Mouse (Mus musculus): ENCODE measurements at regions not wholly inside any gene's neighbourhood (a gene's known extent, or its start where the extent isn't known, plus 50 kb on each side); places are given as distances from the start of the nearest gene placed in this dataset.
A peak's percentile ranks its signal among the peaks of the same experiment; 100 is the strongest.

DNA sequence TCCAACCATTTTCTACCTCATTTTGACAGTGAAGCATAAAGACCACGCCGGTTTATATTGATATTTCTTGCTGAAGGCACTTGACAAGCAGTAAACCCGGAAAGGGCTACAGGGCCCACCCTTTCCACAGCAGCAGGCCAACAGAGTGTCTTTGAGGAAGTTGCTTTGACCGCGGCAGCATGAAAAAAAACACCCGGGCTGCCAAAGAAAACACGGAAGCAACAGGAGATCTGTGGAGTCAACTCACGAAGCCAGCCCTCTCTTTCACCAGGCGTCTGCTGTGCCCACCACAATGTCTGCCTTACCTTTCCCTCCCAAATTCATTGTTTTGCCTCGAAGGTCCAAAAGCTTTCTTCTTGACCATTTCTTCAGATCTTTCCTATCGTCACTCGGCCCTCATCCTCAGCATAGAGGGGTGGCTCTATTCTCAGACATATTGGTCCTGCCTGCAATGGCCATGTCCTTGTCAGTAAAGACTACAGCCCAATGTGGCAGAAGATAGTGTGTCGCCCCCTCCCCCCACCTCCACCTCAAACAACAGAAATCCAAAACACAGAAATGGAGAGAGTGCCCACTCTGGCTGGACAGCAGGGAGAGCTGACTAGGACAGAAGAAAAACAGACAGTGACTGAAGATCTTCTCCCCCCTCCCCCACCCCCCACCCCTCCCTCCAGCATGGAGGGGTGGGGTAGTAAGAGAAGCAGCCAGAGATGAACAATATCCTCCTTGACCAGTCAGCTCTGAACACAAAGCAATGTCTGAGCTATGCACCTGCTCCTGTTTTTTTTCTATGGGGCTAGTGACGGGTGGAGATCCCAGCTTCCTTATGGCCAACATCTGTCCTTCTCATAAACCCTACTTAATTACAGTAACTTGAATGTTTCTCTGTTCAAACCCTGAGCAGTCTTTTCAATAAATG lies 82.8 kb upstream of the Tmc1 start:
- Histone ChIP-seq H3K4me3 (replicated peaks) (peak overlapping the region; percentile 88), H3K27me3 (replicated peaks) (no peaks in the 10 kb centered on the region), H3K9me3 (no peaks in the 10 kb centered on the region), H3K36me3 (replicated peaks; ENCODE audit: low read length) (peaks cover 5% of the 10 kb centered on the region), H3K4me1 (peaks cover 92% of the 10 kb centered on the region)
- TF ChIP-seq FLI1 (IDR thresholded peaks at IDR 0.05; ENCODE audit: low read length) (no peak), GATA1 (IDR thresholded peaks at IDR 0.05; ENCODE audit: borderline replicate concordance, low read length) (no peak)

DNA sequence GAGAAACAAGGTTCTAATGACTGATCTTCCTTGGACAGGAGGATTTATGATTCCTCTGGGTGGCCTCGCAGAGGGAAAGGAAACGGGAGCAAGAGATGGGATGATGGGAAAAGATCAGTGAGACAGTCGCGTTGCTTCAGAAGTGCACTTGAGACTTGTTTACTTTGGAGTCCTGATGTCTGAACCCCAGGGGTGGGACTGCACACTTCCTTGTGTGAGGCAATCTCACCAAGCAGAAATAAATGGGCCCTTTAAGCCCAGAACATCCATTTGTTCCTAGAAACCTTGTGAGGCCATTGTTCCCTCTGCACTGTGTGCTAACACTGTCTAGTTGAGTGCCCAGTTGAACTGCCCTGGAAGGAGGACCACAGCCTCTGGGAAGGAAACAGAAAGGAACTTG lies 81.5 kb upstream of the Tmc1 start:
- no peaks in the 10 kb centered on the region for H3K9me3 ChIP-seq
- no peak for TF ChIP-seq GATA1 (IDR thresholded peaks at IDR 0.05; ENCODE audit: borderline replicate concordance, low read length)
- peaks cover 9% of the 10 kb centered on the region for H3K36me3 ChIP-seq (replicated peaks; ENCODE audit: low read length)
- H3K4me3 ChIP-seq (replicated peaks) = peak overlapping the region; percentile 88
- H3K27me3 ChIP-seq (replicated peaks) = no peaks in the 10 kb centered on the region
- peaks cover 96% of the 10 kb centered on the region for H3K4me1 ChIP-seq

GRCm38 (mm10) chr19:21033991-21034390 lies 80.0 kb upstream of the Tmc1 start:
- peaks cover 95% of the 10 kb centered on the region for H3K4me1 ChIP-seq
- TF ChIP-seq GATA1 (IDR thresholded peaks at IDR 0.05; ENCODE audit: borderline replicate concordance, low read length) (no peak), FLI1 (IDR thresholded peaks at IDR 0.05; ENCODE audit: low read length) (no peak)
- H3K4me3 ChIP-seq (replicated peaks) = peak overlapping the region; percentile 87
- no peaks in the 10 kb centered on the region for H3K9me3 ChIP-seq
- peaks cover 18% of the 10 kb centered on the region for H3K36me3 ChIP-seq (replicated peaks; ENCODE audit: low read length)
- H3K27me3 ChIP-seq (replicated peaks) = no peaks in the 10 kb centered on the region

DNA sequence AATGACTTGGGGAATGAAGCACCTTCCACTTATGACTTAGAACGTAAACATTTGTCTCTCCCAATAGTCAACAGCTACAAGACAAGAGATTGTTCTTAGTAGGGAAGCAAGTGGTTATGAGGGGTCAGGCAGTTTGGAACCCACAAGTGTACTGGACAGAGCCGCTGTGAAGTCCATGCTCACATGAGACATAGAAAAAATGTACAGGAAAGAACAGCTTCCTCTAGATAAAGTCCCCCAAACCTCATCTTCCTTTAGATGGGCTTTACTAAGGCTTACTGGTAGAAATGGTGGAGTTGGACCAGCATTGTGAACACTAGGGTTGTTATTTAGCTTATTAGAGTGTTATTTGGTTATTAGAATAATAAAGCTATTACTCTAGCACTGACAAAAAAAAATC lies 78.6 kb upstream of the Tmc1 start:
- H3K36me3 ChIP-seq (replicated peaks; ENCODE audit: low read length) = peaks cover 22% of the 10 kb centered on the region
- H3K4me1 ChIP-seq = peaks cover 81% of the 10 kb centered on the region
- peak overlapping the region; percentile 88 for H3K4me3 ChIP-seq (replicated peaks)
- TF ChIP-seq GATA1 (IDR thresholded peaks at IDR 0.05; ENCODE audit: borderline replicate concordance, low read length) (peak; percentile 69; the same call in 1 of the 3 replicates), FLI1 (IDR thresholded peaks at IDR 0.05; ENCODE audit: low read length) (no peak)
- no peaks in the 10 kb centered on the region for H3K27me3 ChIP-seq (replicated peaks)
- H3K9me3 ChIP-seq = no peaks in the 10 kb centered on the region

- H3K36me3 ChIP-seq (replicated peaks; ENCODE audit: low read length) = peaks cover 25% of the 10 kb centered on the region
- peaks cover 76% of the 10 kb centered on the region for H3K4me1 ChIP-seq
- no peaks in the 10 kb centered on the region for H3K27me3 ChIP-seq (replicated peaks)
- no peaks in the 10 kb centered on the region for H3K9me3 ChIP-seq
- peak overlapping the region; percentile 88 for H3K4me3 ChIP-seq (replicated peaks)
- no peak; the same call in 2 of the 3 replicates for TF ChIP-seq GATA1 (IDR thresholded peaks at IDR 0.05; ENCODE audit: borderline replicate concordance, low read length)
- TF ChIP-seq FLI1 (IDR thresholded peaks at IDR 0.05; ENCODE audit: low read length) = peak; percentile 56; the same call in 1 of the 2 replicates
These were observed 77.8 kb upstream of the Tmc1 start for GRCm38 (mm10) chr19:21031768-21032308.

DNA sequence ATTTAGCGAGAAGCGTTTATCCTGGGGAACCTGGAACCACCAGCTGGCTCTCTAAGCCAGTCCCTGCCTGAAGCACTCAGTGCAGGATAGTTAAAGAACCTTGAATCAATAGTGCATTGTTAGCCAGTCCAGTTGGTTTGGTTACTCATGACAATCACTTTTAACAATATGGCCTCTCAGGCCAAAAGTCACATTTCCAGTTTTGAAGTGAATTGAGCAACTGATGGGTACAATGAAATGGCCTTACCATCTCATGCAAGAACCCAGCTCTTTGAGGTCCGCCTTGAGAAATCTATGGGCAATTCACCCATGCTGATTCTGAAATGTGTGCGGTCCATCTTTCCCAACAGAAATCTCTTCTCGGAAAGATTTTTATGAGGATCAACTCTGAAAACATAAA lies 77.0 kb upstream of the Tmc1 start:
- Histone ChIP-seq H3K36me3 (replicated peaks; ENCODE audit: low read length) (peaks cover 25% of the 10 kb centered on the region), H3K9me3 (no peaks in the 10 kb centered on the region), H3K4me1 (peaks cover 76% of the 10 kb centered on the region), H3K27me3 (replicated peaks) (no peaks in the 10 kb centered on the region), H3K4me3 (replicated peaks) (no peak overlapping the region)
- TF ChIP-seq FLI1 (IDR thresholded peaks at IDR 0.05; ENCODE audit: low read length) (no peak), GATA1 (IDR thresholded peaks at IDR 0.05; ENCODE audit: borderline replicate concordance, low read length) (no peak)

GRCm38 (mm10) chr19:21028981-21029380 lies 75.0 kb upstream of the Tmc1 start:
- TF ChIP-seq GATA1 (IDR thresholded peaks at IDR 0.05; ENCODE audit: borderline replicate concordance, low read length) (no peak), FLI1 (IDR thresholded peaks at IDR 0.05; ENCODE audit: low read length) (no peak)
- peaks cover 22% of the 10 kb centered on the region for H3K36me3 ChIP-seq (replicated peaks; ENCODE audit: low read length)

DNA sequence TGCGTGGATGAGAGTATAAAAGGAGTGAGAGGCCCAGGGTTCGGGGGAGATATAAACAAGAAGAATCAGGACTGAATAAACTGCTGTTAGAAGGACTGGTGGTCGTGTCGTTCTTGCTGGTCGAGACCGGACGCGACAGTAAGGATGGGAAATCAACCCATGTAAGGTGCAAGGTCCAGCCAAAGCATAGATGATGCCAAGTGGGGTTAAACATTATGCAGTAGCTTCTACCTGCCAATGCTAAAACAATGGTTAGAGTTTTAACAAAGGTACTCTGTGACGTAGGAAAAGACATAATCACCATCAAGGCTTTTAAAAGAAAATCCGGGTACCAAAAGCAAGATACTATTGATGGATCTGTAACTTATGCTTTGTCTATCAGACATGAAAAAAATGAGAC lies 58.4 kb upstream of the Tmc1 start:
- Histone ChIP-seq H3K4me1 (peaks cover 32% of the 10 kb centered on the region), H3K9me3 (peaks cover 3% of the 10 kb centered on the region; the same call in 1 of the 2 replicates), H3K4me3 (replicated peaks) (no peak overlapping the region), H3K27me3 (replicated peaks) (no peaks in the 10 kb centered on the region), H3K36me3 (replicated peaks; ENCODE audit: low read length) (peaks cover 11% of the 10 kb centered on the region)
- TF ChIP-seq GATA1 (IDR thresholded peaks at IDR 0.05; ENCODE audit: borderline replicate concordance, low read length) (no peak), FLI1 (IDR thresholded peaks at IDR 0.05; ENCODE audit: low read length) (no peak)

More at GRCm38 (mm10) chr19:21028981-21029380, 75.0 kb upstream of the Tmc1 start:
- H3K9me3 ChIP-seq = no peaks in the 10 kb centered on the region
- H3K4me3 ChIP-seq (replicated peaks) = no peak overlapping the region
- no peaks in the 10 kb centered on the region for H3K27me3 ChIP-seq (replicated peaks)
- H3K4me1 ChIP-seq = peaks cover 74% of the 10 kb centered on the region

GRCm38 (mm10) chr19:21009607-21010006 lies 55.6 kb upstream of the Tmc1 start:
- H3K27me3 ChIP-seq (replicated peaks) = no peaks in the 10 kb centered on the region
- H3K9me3 ChIP-seq = peaks cover 6% of the 10 kb centered on the region; the same call in 1 of the 2 replicates
- TF ChIP-seq FLI1 (IDR thresholded peaks at IDR 0.05; ENCODE audit: low read length) (no peak), GATA1 (IDR thresholded peaks at IDR 0.05; ENCODE audit: borderline replicate concordance, low read length) (no peak)
- peaks cover 28% of the 10 kb centered on the region for H3K36me3 ChIP-seq (replicated peaks; ENCODE audit: low read length)
- peaks cover 49% of the 10 kb centered on the region for H3K4me1 ChIP-seq
- H3K4me3 ChIP-seq (replicated peaks) = no peak overlapping the region

DNA sequence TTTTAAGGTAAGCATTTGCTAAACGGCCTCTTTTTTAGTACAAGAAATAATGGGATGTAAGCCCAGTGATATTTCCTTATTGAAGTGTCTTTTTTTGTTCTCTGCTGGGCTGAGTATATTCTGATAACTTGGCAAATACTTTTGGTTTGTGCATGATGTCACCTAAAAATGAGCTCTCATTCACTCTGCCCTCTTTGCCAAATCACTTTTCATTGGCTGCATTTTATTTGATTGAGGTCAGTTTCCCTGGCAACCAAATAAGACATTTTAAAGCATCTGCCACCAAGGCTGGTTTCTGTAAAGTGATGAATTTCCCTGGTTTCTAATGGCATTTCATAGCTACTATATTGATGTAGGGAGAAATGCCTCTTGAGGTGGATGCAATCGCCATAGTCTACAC lies 50.4 kb upstream of the Tmc1 start:
- peaks cover 34% of the 10 kb centered on the region for H3K4me1 ChIP-seq
- H3K4me3 ChIP-seq (replicated peaks) = no peak overlapping the region
- TF ChIP-seq FLI1 (IDR thresholded peaks at IDR 0.05; ENCODE audit: low read length) (no peak), GATA1 (IDR thresholded peaks at IDR 0.05; ENCODE audit: borderline replicate concordance, low read length) (no peak)
- peaks cover 29% of the 10 kb centered on the region for H3K36me3 ChIP-seq (replicated peaks; ENCODE audit: low read length)
- peaks cover 6% of the 10 kb centered on the region; the same call in 1 of the 2 replicates for H3K9me3 ChIP-seq
- H3K27me3 ChIP-seq (replicated peaks) = no peaks in the 10 kb centered on the region
